Mouse (Mus musculus) skeletal muscle tissue, adult 2 months (tissue): ENCODE results near the gene Macf1.

Experiments used
- DNase-seq: peaks from one replicate; pipeline ENCODE4 v3.0.0-alpha.2; 2012; ENCODE audit warnings: low read depth, low spot score

Macf1 gene

GRCm38 (mm10) chr4:123306999-123307398, 377.2 kb downstream of the Macf1 start:
- no peak for DNase-seq

GRCm38 (mm10) chr4:123305789-123306188, 378.4 kb downstream of the Macf1 start:
- peak; percentile 60 for DNase-seq
